Comparison of ENCODE assay signal across 7 mouse cellular contexts in genomic region chr10:74848372-74848771, GRCm38 (mm10).
DNase-seq lines count a peak whose midpoint lies in the region; ATAC-seq lines count a peak whose summit lies in the region.

No protein-coding gene starts in this region.

- H3K27ac ChIP-seq in forebrain, embryonic 11.5 days (ENCODE audit: low read depth, low read length): no peak overlapping the region
- H3K27ac ChIP-seq in hindbrain, embryonic 14.5 days: no peak overlapping the region

- H3K4me3 ChIP-seq in forebrain, embryonic 11.5 days (ENCODE audit: low read depth, low read length): no peak overlapping the region
- no peak overlapping the region for H3K4me3 ChIP-seq in hindbrain, embryonic 14.5 days (replicated peaks; ENCODE audit: low read length)

- no peaks in the 10 kb centered on the region for H3K9me3 ChIP-seq in forebrain, embryonic 11.5 days (ENCODE audit: control insufficient read depth, low read length)
- H3K9me3 ChIP-seq in hindbrain, embryonic 14.5 days (ENCODE audit: control insufficient read depth, low read length): no peaks in the 10 kb centered on the region

- H3K36me3 ChIP-seq in forebrain, embryonic 11.5 days (ENCODE audit: control insufficient read depth, insufficient read depth, low read length): no peaks in the 10 kb centered on the region
- no peaks in the 10 kb centered on the region for H3K36me3 ChIP-seq in hindbrain, embryonic 14.5 days (replicated peaks; ENCODE audit: control insufficient read depth, insufficient read depth)

- WGBS in forebrain, embryonic 11.5 days: 7% methylated on average over 7 of the region's 7 CpGs
- WGBS in hindbrain, embryonic 14.5 days: 10% methylated on average over 7 of the region's 7 CpGs

- peak; percentile 90 for ATAC-seq in forebrain, embryonic 11.5 days (replicated peaks; ENCODE audit: low FRiP score)
- ATAC-seq in hindbrain, embryonic 14.5 days (ENCODE audit: low FRiP score): peak; percentile 71; the same call in 1 of the 2 replicates
- ATAC-seq in megakaryocyte-erythroid progenitor cell, adult 5-6 weeks (replicated peaks; ENCODE audit: low FRiP score, low TSS enrichment, poor library complexity, severe bottlenecking): peak; percentile 55; the same call in 1 of the 2 replicates

- no peaks in the 10 kb centered on the region for H3K27me3 ChIP-seq in forebrain, embryonic 11.5 days (ENCODE audit: control insufficient read depth, insufficient read depth, low read length)
- no peaks in the 10 kb centered on the region for H3K27me3 ChIP-seq in hindbrain, embryonic 14.5 days (ENCODE audit: control insufficient read depth, insufficient read depth, low read length)

- H3K4me1 ChIP-seq in forebrain, embryonic 11.5 days (replicated peaks; ENCODE audit: control insufficient read depth, insufficient read depth, low read length): no peaks in the 10 kb centered on the region
- no peaks in the 10 kb centered on the region for H3K4me1 ChIP-seq in hindbrain, embryonic 14.5 days (replicated peaks; ENCODE audit: control insufficient read depth, insufficient read depth, low read length)

- peak; percentile 51 for DNase-seq in Muller cell, postnatal 12 days (ENCODE audit: inconsistent ontology term)
- DNase-seq in brain, adult 2 months (ENCODE audit: low read depth, low spot score): peak; percentile 85
- peak; percentile 84 for DNase-seq in forebrain, embryonic 11.5 days (ENCODE audit: low spot score)
- peak; percentile 89 for DNase-seq in hindbrain, embryonic 14.5 days (ENCODE audit: low spot score)
- peak; percentile 55 to 65 for DNase-seq in layer of hippocampus, postnatal 36 days
- peak; percentile 90 for DNase-seq in right cerebral cortex, postnatal 4 days

- no peak overlapping the region for H3K9ac ChIP-seq in forebrain, embryonic 11.5 days (ENCODE audit: low read length)
- H3K9ac ChIP-seq in hindbrain, embryonic 14.5 days: no peak overlapping the region

- no peak overlapping the region for H3K4me2 ChIP-seq in forebrain, embryonic 11.5 days (ENCODE audit: low read depth, low read length, severe bottlenecking)
- no peak overlapping the region for H3K4me2 ChIP-seq in hindbrain, embryonic 14.5 days (replicated peaks)
